Comparison of ENCODE assay signal across 32 mouse cellular contexts in genomic region chr6:52106716-52107115, GRCm38 (mm10). TPM values are rescaled to one million over a fixed set of nuclear protein-coding genes. Genes with fewer than 3 reads are reported as not detected.
DNase-seq lines count a peak whose midpoint lies in the region; ATAC-seq and TF ChIP-seq lines count a peak whose summit lies in the region.
"Had no signal": no experiment of that assay in that cellular context is flagged by ENCODE, and none has a peak within 500 bp of the region (broad histone marks: within the 10 kb centered on the region; RNA-seq: fewer than 3 reads in every experiment).

No protein-coding gene starts in this region.

- TF ChIP-seq POLR2A in ES-Bruce4 (IDR thresholded peaks at IDR 0.05; ENCODE audit: insufficient read depth, low read length), result no peak

- H3K9ac ChIP-seq in ES-Bruce4 (ENCODE audit: low read depth, poor library complexity, severe bottlenecking), result no peak overlapping the region
- no peak overlapping the region for H3K9ac ChIP-seq in liver, embryonic 11.5 days (ENCODE audit: low read depth, low read length)
- H3K9ac ChIP-seq: embryonic facial prominence, embryonic 13.5 days; forebrain, embryonic 12.5 days; forebrain, embryonic 15.5 days; hindbrain, embryonic 13.5 days had no signal

- peaks cover 11% of the 10 kb centered on the region for H3K36me3 ChIP-seq in ES-Bruce4 (ENCODE audit: control insufficient read depth, insufficient read depth, low read length, poor library complexity, severe bottlenecking)
- H3K36me3 ChIP-seq in limb, embryonic 10.5 days, result no peaks in the 10 kb centered on the region
- no peaks in the 10 kb centered on the region for H3K36me3 ChIP-seq in liver, embryonic 11.5 days (ENCODE audit: control insufficient read depth, insufficient read depth, low read length)
- H3K36me3 ChIP-seq: embryonic facial prominence, embryonic 10.5 days; embryonic facial prominence, embryonic 13.5 days; forebrain, embryonic 12.5 days; forebrain, embryonic 15.5 days; hindbrain, embryonic 10.5 days; hindbrain, embryonic 13.5 days had no signal

- H3K4me3 ChIP-seq in ES-Bruce4 (ENCODE audit: low read depth, low read length), result no peak overlapping the region
- H3K4me3 ChIP-seq in limb, embryonic 10.5 days, result no peak overlapping the region
- H3K4me3 ChIP-seq in liver, embryonic 11.5 days (ENCODE audit: low read depth, low read length), result no peak overlapping the region
- H3K4me3 ChIP-seq: embryonic facial prominence, embryonic 10.5 days; embryonic facial prominence, embryonic 13.5 days; erythroblast, embryonic 14.5 days; forebrain, embryonic 12.5 days; forebrain, embryonic 15.5 days; hindbrain, embryonic 10.5 days; hindbrain, embryonic 13.5 days had no signal

- 30% methylated on average over 3 of the region's 3 CpGs for WGBS in limb, embryonic 10.5 days
- 63% methylated on average over 3 of the region's 3 CpGs for WGBS in liver, embryonic 11.5 days

- peak; percentile 72 for TF ChIP-seq EP300 in ES-Bruce4 (IDR thresholded peaks at IDR 0.05; ENCODE audit: insufficient read depth, low read depth, low read length)

- peaks cover 2% of the 10 kb centered on the region for H3K4me1 ChIP-seq in ES-Bruce4 (ENCODE audit: control insufficient read depth, insufficient read depth, low read length)
- peaks cover 17% of the 10 kb centered on the region for H3K4me1 ChIP-seq in limb, embryonic 10.5 days
- 0 out of 2 replicates have a peak, but pooled peaks cover 3% of the 10 kb centered on the region for H3K4me1 ChIP-seq in liver, embryonic 11.5 days (replicated peaks; ENCODE audit: control insufficient read depth, insufficient read depth, low read length)
- H3K4me1 ChIP-seq: embryonic facial prominence, embryonic 13.5 days; forebrain, embryonic 12.5 days; forebrain, embryonic 15.5 days had no signal

- no peak overlapping the region for H3K4me2 ChIP-seq in liver, embryonic 11.5 days
- H3K4me2 ChIP-seq: embryonic facial prominence, embryonic 13.5 days; forebrain, embryonic 12.5 days; forebrain, embryonic 15.5 days; heart, embryonic 11.5 days; hindbrain, embryonic 13.5 days had no signal

- peak; percentile 66 for DNase-seq in heart, adult 11 months
- no peak for DNase-seq in heart, postnatal 4 days
- DNase-seq in NIH3T3 (ENCODE audit: low read depth), result peak; percentile 20
- DNase-seq in limb, embryonic 10.5 days (ENCODE audit: low spot score), result peak; percentile 29
- no peak for DNase-seq in lung, postnatal 4 days
- DNase-seq in liver, embryonic 11.5 days (ENCODE audit: low spot score), result no peak
- DNase-seq in cerebellum, adult 8-10 months, result no peak
- DNase-seq: adrenal gland, adult 2 months; adrenal gland, postnatal 14 days; B cell, adult 2 months; cerebellum, adult 11 months; cerebellum, adult 2 months; cerebellum, postnatal 10 days; cerebellum, postnatal 36 days; embryo, embryonic 11 days; gastrocnemius, postnatal 10 days; gastrocnemius, postnatal 36 days had no signal

- H3K27me3 ChIP-seq in ES-Bruce4 (ENCODE audit: control insufficient read depth, insufficient read depth, low read length, poor library complexity, severe bottlenecking), result no peaks in the 10 kb centered on the region
- H3K27me3 ChIP-seq in limb, embryonic 10.5 days (ENCODE audit: low read depth, poor library complexity, severe bottlenecking), result 0 out of 2 replicates have a peak, but pooled peaks cover 7% of the 10 kb centered on the region
- H3K27me3 ChIP-seq in liver, embryonic 11.5 days (replicated peaks; ENCODE audit: control insufficient read depth, insufficient read depth, low read length), result no peaks in the 10 kb centered on the region
- H3K27me3 ChIP-seq: CH12.LX; forebrain, embryonic 12.5 days; hindbrain, embryonic 13.5 days had no signal

- TF ChIP-seq CTCF in ES-Bruce4 (IDR thresholded peaks at IDR 0.05; ENCODE audit: low read depth, low read length), result no peak

- H3K27ac ChIP-seq in ES-Bruce4 (ENCODE audit: insufficient read depth, low read length), result peak overlapping the region; percentile 20
- no peak overlapping the region for H3K27ac ChIP-seq in limb, embryonic 10.5 days
- no peak overlapping the region for H3K27ac ChIP-seq in liver, embryonic 11.5 days (ENCODE audit: low read depth, low read length)
- H3K27ac ChIP-seq: embryonic facial prominence, embryonic 10.5 days; embryonic facial prominence, embryonic 13.5 days; forebrain, embryonic 12.5 days; forebrain, embryonic 15.5 days; hindbrain, embryonic 10.5 days; hindbrain, embryonic 13.5 days had no signal

- no peak for ATAC-seq in liver, embryonic 11.5 days (replicated peaks; ENCODE audit: low FRiP score)
- ATAC-seq: forebrain, embryonic 15.5 days; hindbrain, embryonic 16.5 days; intestine, postnatal 0 days had no signal

- H3K9me3 ChIP-seq in ES-Bruce4 (replicated peaks; ENCODE audit: control insufficient read depth, insufficient read depth, low read length, poor library complexity, severe bottlenecking), result peaks cover 2% of the 10 kb centered on the region; the same call in 1 of the 2 replicates
- H3K9me3 ChIP-seq in limb, embryonic 10.5 days (replicated peaks), result no peaks in the 10 kb centered on the region
- no peaks in the 10 kb centered on the region for H3K9me3 ChIP-seq in liver, embryonic 11.5 days (ENCODE audit: control insufficient read depth, low read length)
- H3K9me3 ChIP-seq: embryonic facial prominence, embryonic 10.5 days; embryonic facial prominence, embryonic 13.5 days; forebrain, embryonic 12.5 days; forebrain, embryonic 15.5 days; hindbrain, embryonic 10.5 days; hindbrain, embryonic 13.5 days had no signal

RNA-seq across cellular contexts. Expression of gene Hoxa1, which starts 51.4 kb away (rescaled TPM):
- under 1 TPM; 0.19 to 0.23 TPM for total RNA-seq in heart, postnatal 4 days (2021)
- 2.7 and 2.9 TPM in 2 replicates for polyA plus RNA-seq in ES-Bruce4 (2011; ENCODE audit: insufficient read depth, insufficient read length, low read depth, missing spikeins)
- 1.3 and 1.9 TPM in 2 replicates for polyA plus RNA-seq in limb, embryonic 10.5 days (2016; fragmentation: Nextera tagmentation; extraction: Ambion mirVana)
- 2.6 and 3.2 TPM in 2 replicates for polyA plus RNA-seq in liver, embryonic 11.5 days (2014; fragmentation: Nextera tagmentation; extraction: Ambion mirVana)
- total RNA-seq: MEL had no signal
- polyA plus RNA-seq: cortical plate, adult 2 months; erythroblast, embryonic 14.5 days; forebrain, embryonic 15.5 days had no signal

RNA-seq across cellular contexts. Expression of gene Hoxa2, which starts 57.9 kb away (rescaled TPM):
- total RNA-seq in heart, postnatal 4 days (2021), result under 1 TPM; 0.60 to 0.68 TPM
- polyA plus RNA-seq in ES-Bruce4 (2011; ENCODE audit: insufficient read depth, insufficient read length, low read depth, missing spikeins), result not detected in 2 replicates
- polyA plus RNA-seq in limb, embryonic 10.5 days (2016; fragmentation: Nextera tagmentation; extraction: Ambion mirVana), result 4.5 and 5.3 TPM in 2 replicates
- 4.3 and 4.5 TPM in 2 replicates for polyA plus RNA-seq in liver, embryonic 11.5 days (2014; fragmentation: Nextera tagmentation; extraction: Ambion mirVana)
- total RNA-seq: CH12.LX; granulocyte monocyte progenitor cell, adult 5-6 weeks; MEL had no signal
- polyA plus RNA-seq: cortical plate, adult 2 months; erythroblast, embryonic 14.5 days; forebrain, embryonic 12.5 days; forebrain, embryonic 15.5 days had no signal

Comparison
In these comparisons a context has a peak if more than half of its experiments do, and no peak if none do; other contexts are left out.
1. DNase-seq: peak in heart, adult 11 months (single experiment), NIH3T3 (single experiment) and limb, embryonic 10.5 days (single experiment); none in heart, postnatal 4 days (single experiment), lung, postnatal 4 days (0 of 2), liver, embryonic 11.5 days (single experiment) and cerebellum, adult 8-10 months (single experiment).